Mouse (Mus musculus): Measurements from ENCODE around the gene Mapk13. TPM values are rescaled to one million over a fixed set of nuclear protein-coding genes. Genes with fewer than 3 reads are reported as not detected.

The Mapk13 gene
- polyA plus RNA-seq, 1 experiment = 1.1 TPM

DNA sequence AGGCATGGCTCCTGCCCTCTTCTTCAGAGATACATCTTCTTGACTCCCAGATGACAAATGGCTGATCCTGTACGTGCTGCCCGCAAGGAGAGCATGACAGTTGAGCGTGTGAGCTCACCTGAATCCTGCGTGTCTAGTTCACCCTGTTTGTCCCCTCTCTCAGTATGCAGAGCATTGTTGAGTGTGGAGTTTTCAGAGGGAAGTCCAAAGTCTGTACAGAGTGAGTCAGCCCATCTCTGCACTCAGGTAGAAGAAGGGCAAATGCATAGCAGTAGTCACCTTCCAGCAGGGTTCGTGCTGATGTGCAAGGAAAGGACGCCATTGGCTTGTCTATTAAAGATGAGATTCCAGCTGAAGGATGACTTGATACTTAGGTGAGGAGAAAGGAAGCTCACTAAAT lies 29.9 kb upstream of the Mapk13 start:
- 97% methylated on average over 6 of the region's 6 CpGs for WGBS
- TF ChIP-seq CTCF (IDR thresholded peaks at IDR 0.05; ENCODE audit: extremely low read depth, insufficient read depth, insufficient read length, insufficient replicate concordance) (no peak), POLR2A (IDR thresholded peaks at IDR 0.05; ENCODE audit: low read depth, low read length) (no peak)
- Histone ChIP-seq H3K27me3 (ENCODE audit: control insufficient read depth, insufficient read depth, low read length) (no peaks in the 10 kb centered on the region), H3K4me3 (ENCODE audit: extremely low read depth, insufficient read depth, insufficient read length) (no peak overlapping the region), H3K36me3 (ENCODE audit: control insufficient read depth, insufficient read depth, low read length) (peaks cover 27% of the 10 kb centered on the region), H3K27ac (ENCODE audit: insufficient read depth, low read length) (no peak overlapping the region), H3K4me1 (ENCODE audit: control insufficient read depth, insufficient read depth, insufficient read length) (no peaks in the 10 kb centered on the region)
- no peak for DNase-seq (ENCODE audit: low read depth in 1 of 2, low spot score in 2 of 2)

DNA sequence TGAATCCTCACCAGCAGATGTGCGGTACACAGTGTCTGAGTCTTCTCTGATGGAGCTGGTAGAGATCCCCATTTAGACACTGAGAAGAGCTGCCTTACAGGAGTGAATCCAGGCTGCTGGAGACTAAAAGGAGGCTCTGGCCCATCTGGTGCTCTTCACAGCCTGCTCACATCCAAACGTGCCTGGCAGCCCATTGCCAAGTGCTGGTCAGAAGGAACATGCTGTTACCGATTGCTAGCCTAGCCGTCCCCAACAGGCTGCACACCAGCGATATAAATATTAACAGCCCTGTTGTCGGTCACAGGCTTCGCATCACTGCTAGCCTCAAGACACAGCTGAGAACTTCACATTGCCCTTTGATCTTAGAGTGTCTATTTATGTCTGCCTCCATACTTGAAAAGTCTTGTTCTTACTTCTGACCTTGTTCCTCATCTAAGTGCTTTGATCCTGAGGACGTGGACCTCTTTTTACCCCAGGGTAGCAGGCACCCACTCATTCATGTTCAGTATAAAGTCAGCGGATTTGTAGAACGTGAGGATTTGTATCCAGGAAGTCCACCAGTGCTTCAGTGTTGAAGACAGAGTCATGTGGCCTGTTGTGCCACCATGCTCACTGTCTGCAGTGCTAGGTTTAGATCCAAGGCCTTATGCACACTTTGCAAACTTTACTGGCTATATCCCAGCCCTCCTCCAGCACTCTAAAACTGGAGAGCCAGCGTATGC lies 25.8 kb upstream of the Mapk13 start:
- TF ChIP-seq CTCF (IDR thresholded peaks at IDR 0.05; ENCODE audit: extremely low read depth, insufficient read depth, insufficient read length, insufficient replicate concordance) (no peak), POLR2A (IDR thresholded peaks at IDR 0.05; ENCODE audit: low read depth, low read length) (no peak)

DNA sequence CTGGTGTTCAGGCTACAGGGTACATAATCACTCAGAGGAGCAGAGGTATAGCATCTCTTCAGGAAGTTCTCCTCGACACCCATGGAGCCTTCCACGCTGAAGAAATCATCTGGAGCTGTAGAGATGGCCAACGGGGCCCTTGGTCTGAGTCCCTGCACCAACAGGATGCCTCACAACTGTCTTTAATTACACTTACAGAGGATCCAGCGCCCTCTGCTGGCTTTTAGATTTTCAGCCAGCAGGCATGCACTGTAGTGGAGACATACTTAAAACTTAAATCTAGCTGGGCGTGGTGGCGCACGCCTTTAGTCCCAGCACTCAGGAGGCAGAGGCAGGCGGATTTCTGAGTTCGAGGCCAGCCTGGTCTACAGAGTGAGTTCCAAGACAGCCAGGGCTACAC lies 25.2 kb upstream of the Mapk13 start:
- no peak for TF ChIP-seq POLR2A (IDR thresholded peaks at IDR 0.05; ENCODE audit: low read depth, low read length)
- TF ChIP-seq CTCF (IDR thresholded peaks at IDR 0.05; ENCODE audit: extremely low read depth, insufficient read depth, insufficient read length, insufficient replicate concordance) = no peak
- H3K27ac ChIP-seq (ENCODE audit: insufficient read depth, low read length) = no peak overlapping the region
- no peaks in the 10 kb centered on the region for H3K4me1 ChIP-seq (ENCODE audit: control insufficient read depth, insufficient read depth, insufficient read length)
- WGBS = 92% methylated on average over 9 of the region's 9 CpGs
- no peak for DNase-seq (ENCODE audit: low read depth in 1 of 2, low spot score in 2 of 2)
- H3K4me3 ChIP-seq (ENCODE audit: extremely low read depth, insufficient read depth, insufficient read length) = no peak overlapping the region
- no peaks in the 10 kb centered on the region for H3K27me3 ChIP-seq (ENCODE audit: control insufficient read depth, insufficient read depth, low read length)
- peaks cover 53% of the 10 kb centered on the region for H3K36me3 ChIP-seq (ENCODE audit: control insufficient read depth, insufficient read depth, low read length)

More for the DNA sequence above, 25.8 kb upstream of the Mapk13 start:
- Histone ChIP-seq H3K4me1 (ENCODE audit: control insufficient read depth, insufficient read depth, insufficient read length) (no peaks in the 10 kb centered on the region), H3K4me3 (ENCODE audit: extremely low read depth, insufficient read depth, insufficient read length) (no peak overlapping the region), H3K27me3 (ENCODE audit: control insufficient read depth, insufficient read depth, low read length) (no peaks in the 10 kb centered on the region), H3K36me3 (ENCODE audit: control insufficient read depth, insufficient read depth, low read length) (peaks cover 50% of the 10 kb centered on the region), H3K27ac (ENCODE audit: insufficient read depth, low read length) (no peak overlapping the region)
- no peak for DNase-seq (ENCODE audit: low read depth in 1 of 2, low spot score in 2 of 2)
- WGBS = 92% methylated on average over 11 of the region's 11 CpGs

DNA sequence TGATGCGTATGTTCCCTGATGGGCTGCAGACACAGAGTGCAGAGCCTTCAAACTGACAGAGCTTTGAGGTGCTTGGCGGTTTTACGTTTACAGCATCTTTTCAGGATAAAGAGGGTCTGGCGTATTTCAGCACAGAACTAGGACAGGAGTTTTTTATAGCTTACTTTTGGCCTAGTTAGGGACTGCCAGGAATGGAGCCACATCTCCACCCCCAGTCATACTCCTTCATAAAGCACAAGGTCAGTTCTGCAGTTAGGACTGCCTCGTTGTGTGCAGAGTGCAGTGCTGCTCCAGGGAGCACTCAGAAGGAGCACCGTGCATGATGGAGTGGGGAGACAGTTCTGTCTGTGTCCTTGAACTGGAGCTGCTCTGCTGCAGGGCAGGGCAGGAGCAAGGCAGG lies 23.3 kb upstream of the Mapk13 start:
- Histone ChIP-seq H3K4me3 (ENCODE audit: extremely low read depth, insufficient read depth, insufficient read length) (no peak overlapping the region), H3K4me1 (ENCODE audit: control insufficient read depth, insufficient read depth, insufficient read length) (no peaks in the 10 kb centered on the region), H3K27ac (ENCODE audit: insufficient read depth, low read length) (no peak overlapping the region), H3K27me3 (ENCODE audit: control insufficient read depth, insufficient read depth, low read length) (no peaks in the 10 kb centered on the region), H3K36me3 (ENCODE audit: control insufficient read depth, insufficient read depth, low read length) (peaks cover 50% of the 10 kb centered on the region)
- no peak for DNase-seq (ENCODE audit: low read depth in 1 of 2, low spot score in 2 of 2)
- WGBS = 94% methylated on average over 6 of the region's 6 CpGs
- TF ChIP-seq POLR2A (IDR thresholded peaks at IDR 0.05; ENCODE audit: low read depth, low read length) (no peak), CTCF (IDR thresholded peaks at IDR 0.05; ENCODE audit: extremely low read depth, insufficient read depth, insufficient read length, insufficient replicate concordance) (no peak)

DNA sequence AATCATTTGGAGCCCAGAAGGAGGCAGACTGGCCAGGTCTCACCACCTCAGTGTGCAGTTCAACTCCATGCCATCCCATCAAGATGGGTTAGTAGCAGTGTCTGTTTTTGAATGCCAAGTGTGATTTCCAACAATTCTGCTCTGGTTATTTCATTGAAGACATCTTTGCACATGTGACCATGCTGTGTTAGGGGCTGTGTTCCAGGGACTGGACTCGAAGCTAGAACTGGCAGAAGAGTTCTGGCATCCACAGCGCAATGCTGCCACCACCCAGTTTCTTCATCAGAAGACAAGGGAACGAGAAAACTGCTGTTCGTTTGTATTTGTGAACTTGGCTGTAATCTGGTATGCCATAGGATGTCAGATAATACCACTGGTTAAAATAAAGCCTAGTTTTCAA lies 21.1 kb upstream of the Mapk13 start:
- peaks cover 38% of the 10 kb centered on the region for H3K36me3 ChIP-seq (ENCODE audit: control insufficient read depth, insufficient read depth, low read length)
- H3K27me3 ChIP-seq (ENCODE audit: control insufficient read depth, insufficient read depth, low read length) = no peaks in the 10 kb centered on the region
- 85% methylated on average over 4 of the region's 4 CpGs for WGBS
- TF ChIP-seq CTCF (IDR thresholded peaks at IDR 0.05; ENCODE audit: extremely low read depth, insufficient read depth, insufficient read length, insufficient replicate concordance) (no peak), POLR2A (IDR thresholded peaks at IDR 0.05; ENCODE audit: low read depth, low read length) (no peak)
- H3K27ac ChIP-seq (ENCODE audit: insufficient read depth, low read length) = no peak overlapping the region
- no peaks in the 10 kb centered on the region for H3K4me1 ChIP-seq (ENCODE audit: control insufficient read depth, insufficient read depth, insufficient read length)
- no peak overlapping the region for H3K4me3 ChIP-seq (ENCODE audit: extremely low read depth, insufficient read depth, insufficient read length)
- DNase-seq (ENCODE audit: low read depth in 1 of 2, low spot score in 2 of 2) = no peak

DNA sequence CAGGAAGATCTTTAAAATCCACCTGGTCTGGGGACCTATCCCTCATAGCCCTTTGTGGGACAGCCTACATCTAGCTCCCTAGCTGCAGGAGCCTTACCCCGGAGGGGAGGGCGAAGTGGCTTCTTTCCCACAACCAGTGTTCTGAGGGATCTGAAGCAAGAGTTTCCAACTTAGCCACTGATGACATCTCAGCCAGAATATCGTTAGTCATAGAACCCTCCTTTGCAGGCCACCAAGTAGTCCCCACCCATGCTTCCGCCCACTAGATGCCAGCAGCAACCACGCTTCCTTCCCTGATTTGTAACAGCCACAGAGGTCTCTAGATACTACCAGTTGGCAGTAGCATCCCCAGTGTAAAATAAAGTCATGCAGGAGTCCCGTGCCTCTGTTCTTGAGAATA lies 18.5 kb upstream of the Mapk13 start:
- no peaks in the 10 kb centered on the region for H3K27me3 ChIP-seq (ENCODE audit: control insufficient read depth, insufficient read depth, low read length)
- no peak overlapping the region for H3K27ac ChIP-seq (ENCODE audit: insufficient read depth, low read length)
- TF ChIP-seq CTCF (IDR thresholded peaks at IDR 0.05; ENCODE audit: extremely low read depth, insufficient read depth, insufficient read length, insufficient replicate concordance) (no peak), POLR2A (IDR thresholded peaks at IDR 0.05; ENCODE audit: low read depth, low read length) (no peak)
- no peaks in the 10 kb centered on the region for H3K4me1 ChIP-seq (ENCODE audit: control insufficient read depth, insufficient read depth, insufficient read length)
- no peak for DNase-seq (ENCODE audit: low read depth in 1 of 2, low spot score in 2 of 2)
- no peak overlapping the region for H3K4me3 ChIP-seq (ENCODE audit: extremely low read depth, insufficient read depth, insufficient read length)
- peaks cover 21% of the 10 kb centered on the region for H3K36me3 ChIP-seq (ENCODE audit: control insufficient read depth, insufficient read depth, low read length)
- 8% methylated on average over 6 of the region's 6 CpGs for WGBS

DNA sequence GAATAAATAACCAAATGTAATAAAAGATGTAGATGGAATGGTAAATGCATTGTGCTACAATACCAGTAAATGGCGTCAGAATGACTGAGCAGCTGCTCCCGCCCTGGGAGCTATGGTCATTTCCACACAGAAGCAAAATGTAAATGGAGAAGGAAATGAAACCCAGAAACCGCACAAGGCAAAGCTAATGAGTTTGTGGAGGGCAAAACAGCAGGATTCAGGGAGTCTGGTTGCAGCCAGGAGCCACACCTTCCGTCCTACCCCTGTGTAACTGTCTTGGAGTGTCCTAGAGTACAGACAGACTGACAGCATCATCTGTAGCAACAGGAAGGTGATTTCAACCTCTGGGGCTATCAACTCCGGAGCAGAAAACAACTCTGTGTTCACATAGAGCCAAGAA lies 12.7 kb upstream of the Mapk13 start:
- Histone ChIP-seq H3K4me1 (ENCODE audit: control insufficient read depth, insufficient read depth, insufficient read length) (no peaks in the 10 kb centered on the region), H3K4me3 (ENCODE audit: extremely low read depth, insufficient read depth, insufficient read length) (no peak overlapping the region), H3K27ac (ENCODE audit: insufficient read depth, low read length) (no peak overlapping the region), H3K27me3 (ENCODE audit: control insufficient read depth, insufficient read depth, low read length) (no peaks in the 10 kb centered on the region), H3K36me3 (ENCODE audit: control insufficient read depth, insufficient read depth, low read length) (no peaks in the 10 kb centered on the region)
- WGBS = 48% methylated on average over 5 of the region's 5 CpGs
- DNase-seq (ENCODE audit: low read depth in 1 of 2, low spot score in 2 of 2) = no peak
- no peak for TF ChIP-seq POLR2A (IDR thresholded peaks at IDR 0.05; ENCODE audit: low read depth, low read length)
- TF ChIP-seq CTCF (IDR thresholded peaks at IDR 0.05; ENCODE audit: extremely low read depth, insufficient read depth, insufficient read length, insufficient replicate concordance) = no peak
